Comparison of ENCODE assay signal across 13 mouse cellular contexts in genomic region chr7:43353118-43353517, GRCm38 (mm10). TPM values are rescaled to one million over a fixed set of nuclear protein-coding genes. Genes with fewer than 3 reads are reported as not detected.
A peak's percentile ranks its signal among the peaks of the same experiment; 100 is the strongest.
DNase-seq lines count a peak whose midpoint lies in the region.
"Had no signal": no experiment of that assay in that cellular context is flagged by ENCODE, and none has a peak within 500 bp of the region (broad histone marks: within the 10 kb centered on the region; RNA-seq: fewer than 3 reads in every experiment).

No protein-coding gene starts in this region.

- DNase-seq in heart, adult 11 months = peak; percentile 95
- DNase-seq in heart, postnatal 14 days = no peak
- DNase-seq in thymus, postnatal 0 days (ENCODE audit: low spot score) = peak; percentile 5
- DNase-seq in thymus, postnatal 36 days = no peak
- DNase-seq in lung, postnatal 36 days = peak; percentile 67
- no peak for DNase-seq in frontal cortex, postnatal 36 days (ENCODE audit: low spot score in 2 of 2)
- no peak for DNase-seq in adrenal gland, postnatal 14 days
- no peak for DNase-seq in embryo, embryonic 10 days (ENCODE audit: low spot score)
- DNase-seq: cerebellum, adult 11-12 months; gastrocnemius, postnatal 10 days; kidney, adult 11 months had no signal

- intact Hi-C loops in heart, postnatal 14 days (cut with DNase I) = no loop called here

RNA-seq across cellular contexts. Expression of gene Siglecf, which starts 2.0 kb away (rescaled TPM):
- total RNA-seq in heart, postnatal 14 days (2021) = not detected
- 0.69 and 0.74 TPM in 2 replicates for polyA plus RNA-seq in thymus, postnatal 0 days (2015; fragmentation: Nextera tagmentation; extraction: Ambion mirVana)
- 0.15 TPM in 1 of 2 replicates, not detected in the other for total RNA-seq in adrenal gland, postnatal 14 days (2021)
- total RNA-seq: gastrocnemius, postnatal 10 days; heart, postnatal 10 days had no signal

RNA-seq across cellular contexts. Expression of gene Zfp715, which starts 40.0 kb away (rescaled TPM):
- 10 to 100 TPM; 17.3 to 17.6 TPM for total RNA-seq in heart, postnatal 14 days (2021)
- 10.0 and 10.2 TPM in 2 replicates for polyA plus RNA-seq in thymus, postnatal 0 days (2015; fragmentation: Nextera tagmentation; extraction: Ambion mirVana)
- 19.9 and 21.6 TPM in 2 replicates for total RNA-seq in adrenal gland, postnatal 14 days (2021)

RNA-seq across cellular contexts. Expression of gene Siglecg, which starts 54.9 kb away (rescaled TPM):
- total RNA-seq in heart, postnatal 14 days (2021) = under 1 TPM; 0.27 to 0.31 TPM
- 0.48 and 0.49 TPM in 2 replicates for polyA plus RNA-seq in thymus, postnatal 0 days (2015; fragmentation: Nextera tagmentation; extraction: Ambion mirVana)
- total RNA-seq in adrenal gland, postnatal 14 days (2021) = 2.0 and 6.2 TPM in 2 replicates
- polyA plus RNA-seq: forebrain, embryonic 12.5 days had no signal

Comparison
In these comparisons a context has a peak if more than half of its experiments do, and no peak if none do; other contexts are left out.
1. DNase-seq: peak in heart, adult 11 months (single experiment), thymus, postnatal 0 days (single experiment) and lung, postnatal 36 days (single experiment); none in heart, postnatal 14 days (0 of 2), thymus, postnatal 36 days (0 of 2), frontal cortex, postnatal 36 days (0 of 2), adrenal gland, postnatal 14 days (single experiment) and embryo, embryonic 10 days (single experiment).